Mouse (Mus musculus) right cerebral cortex, adult 2 months (tissue): ENCODE results near the gene Arhgef3.

ENCODE experiments used
- DNase-seq, 2 experiments: peaks; one replicate each; pipeline ENCODE4 v3.0.0; 2021 to 2022; ENCODE audit warnings: low spot score in 2 of 2

Arhgef3 gene

GRCm38 (mm10) chr14:27409662-27410061, 295.0 kb downstream of the Arhgef3 start:
- no peak for DNase-seq

GRCm38 (mm10) chr14:27411492-27411891, 296.8 kb downstream of the Arhgef3 start:
- no peak for DNase-seq

GRCm38 (mm10) chr14:27412699-27413098, 298.0 kb downstream of the Arhgef3 start:
- no peak for DNase-seq

GRCm38 (mm10) chr14:27413961-27414360, 299.3 kb downstream of the Arhgef3 start:
- DNase-seq: peak in 1 of 2 experiments; percentile 51

- no peak for DNase-seq
Observed at GRCm38 (mm10) chr14:27420816-27421215, 306.1 kb downstream of the Arhgef3 start.

- DNase-seq: no peak
Observed at GRCm38 (mm10) chr14:27422301-27422700, 307.6 kb downstream of the Arhgef3 start.

- DNase-seq: peak; percentile 89 to 95
Observed at GRCm38 (mm10) chr14:27428573-27428972, 313.9 kb downstream of the Arhgef3 start, which contains the start of gene Fam208a. Fam208a (plus strand) TSS chr14:27428834.

GRCm38 (mm10) chr14:27428973-27429711, 314.4 kb downstream of the Arhgef3 start:
- DNase-seq: peak; percentile 84 to 85

- DNase-seq: no peak
Observed at GRCm38 (mm10) chr14:27430280-27430679, 315.6 kb downstream of the Arhgef3 start.

GRCm38 (mm10) chr14:27432064-27432463, 317.4 kb downstream of the Arhgef3 start:
- DNase-seq: no peak

- DNase-seq: no peak
Observed at GRCm38 (mm10) chr14:27436116-27436515, 321.4 kb downstream of the Arhgef3 start.

- DNase-seq: no peak
Observed at GRCm38 (mm10) chr14:27436826-27437225, 322.1 kb downstream of the Arhgef3 start.

GRCm38 (mm10) chr14:27440921-27441320, 326.2 kb downstream of the Arhgef3 start:
- DNase-seq: no peak

- DNase-seq: no peak
Observed at GRCm38 (mm10) chr14:27444851-27445281, 330.2 kb downstream of the Arhgef3 start.

- no peak for DNase-seq
Observed at GRCm38 (mm10) chr14:27446963-27447362, 332.3 kb downstream of the Arhgef3 start.
